Mouse (Mus musculus) heart, embryonic 12.5 days (tissue): ENCODE results near the gene Atp6v1c2. TPM values are rescaled to one million over a fixed set of nuclear protein-coding genes. Genes with fewer than 3 reads are reported as not detected.

Experiments
- ATAC-seq: fragments of 200-750 bp; cut with Nextera tagmentation; 2 replicates; pipeline ENCODE4 v1.8.0; 2017; ENCODE audit warnings: moderate TSS enrichment, moderate library complexity; ENCODE audit not compliant: insufficient number of reproducible peaks, low FRiP score
- H3K27ac ChIP-seq: fragments of 300-500 bp; sonication (generic); 2 replicates; pipeline ENCODE4 v1.5.1; 2016; ENCODE audit warnings: mild to moderate bottlenecking, moderate library complexity; ENCODE audit not compliant: poor library complexity, severe bottlenecking
- H3K27me3 ChIP-seq: fragments of 300-500 bp; sonication (generic); replicated peaks from 2 replicates; pipeline ENCODE4 v1.6.1; 2016; ENCODE audit warnings: mild to moderate bottlenecking, moderate library complexity
- H3K36me3 ChIP-seq: fragments of 300-500 bp; sonication (generic); 2 replicates; pipeline ENCODE4 v1.6.1; 2016; ENCODE audit warnings: mild to moderate bottlenecking, moderate library complexity
- H3K4me1 ChIP-seq: fragments of 300-500 bp; sonication (generic); replicated peaks from 2 replicates; pipeline ENCODE4 v1.6.1; 2016; ENCODE audit warnings: mild to moderate bottlenecking
- H3K4me2 ChIP-seq: fragments of 300-500 bp; sonication (generic); 2 replicates; pipeline ENCODE4 v1.6.1; 2016; ENCODE audit warnings: mild to moderate bottlenecking, moderate library complexity
- H3K4me3 ChIP-seq: fragments of 300-500 bp; sonication (generic); 2 replicates; pipeline ENCODE4 v1.5.1; 2016; ENCODE audit warnings: mild to moderate bottlenecking
- H3K9ac ChIP-seq: fragments of 300-500 bp; sonication (generic); 2 replicates; pipeline ENCODE4 v1.6.1; 2016; ENCODE audit warnings: mild to moderate bottlenecking, moderate library complexity
- H3K9me3 ChIP-seq: fragments of 300-500 bp; sonication (generic); replicated peaks from 2 replicates; pipeline ENCODE4 v1.6.1; 2016; ENCODE audit warnings: mild to moderate bottlenecking, moderate library complexity
- WGBS: fragments of 180-500 bp; shearing (Covaris S2); methylation state at CpG from one replicate; pipeline ENCODE4 v1.1.7; 2016; 5-methylcytosine and 5-hydroxymethylcytosine counted together
- polyA plus RNA-seq: library from polyadenylated mRNA; unstranded; fragments of >200 nt; fragmentation: Nextera tagmentation; extraction: Ambion mirVana; gene quantifications from 2 replicates; pipeline ENCODE4 v1.2.1, GENCODE M21; 2016

Gene Atp6v1c2
- 0.22 TPM in 2 replicates for polyA plus RNA-seq

- H3K27ac ChIP-seq = no peak within 1 kb of the TSS
- H3K9me3 ChIP-seq = no peaks in the 10 kb centered on the region
- H3K27me3 ChIP-seq = peaks cover 38% of the 10 kb centered on the region
- ATAC-seq = no peak
- peaks cover 6% of the 10 kb centered on the region; the same call in 1 of the 2 replicates for H3K4me1 ChIP-seq
- H3K4me2 ChIP-seq = no peak within 1 kb of the TSS
- WGBS = 68% methylated on average over 3 of the region's 3 CpGs
- H3K4me3 ChIP-seq = no peak within 1 kb of the TSS
- H3K9ac ChIP-seq = no peak within 1 kb of the TSS
- no peaks in the 10 kb centered on the region for H3K36me3 ChIP-seq
Measured at GRCm38 (mm10) chr12:17329259-17329658, at the start of gene Atp6v1c2. Gene Atp6v1c2 (minus strand): TSS chr12:17329359.

GRCm38 (mm10) chr12:17376521-17376920 lies 47.4 kb upstream of the Atp6v1c2 start:
- Histone ChIP-seq H3K27me3 (no peaks in the 10 kb centered on the region), H3K4me1 (no peaks in the 10 kb centered on the region), H3K9me3 (no peaks in the 10 kb centered on the region), H3K4me2 (no peak overlapping the region), H3K36me3 (peaks cover 77% of the 10 kb centered on the region), H3K27ac (no peak overlapping the region), H3K9ac (no peak overlapping the region), H3K4me3 (no peak overlapping the region)
- ATAC-seq = no peak
- 88% methylated on average over 6 of the region's 6 CpGs for WGBS

- no peaks in the 10 kb centered on the region for H3K4me1 ChIP-seq
- peaks cover 78% of the 10 kb centered on the region for H3K36me3 ChIP-seq
- WGBS = 87% methylated on average over 4 of the region's 4 CpGs
Measured at GRCm38 (mm10) chr12:17375243-17375642, 46.1 kb upstream of the Atp6v1c2 start.

GRCm38 (mm10) chr12:17373470-17373975 lies 44.4 kb upstream of the Atp6v1c2 start:
- Histone ChIP-seq H3K4me3 (no peak overlapping the region), H3K36me3 (peaks cover 78% of the 10 kb centered on the region), H3K27me3 (no peaks in the 10 kb centered on the region), H3K27ac (no peak overlapping the region), H3K9me3 (no peaks in the 10 kb centered on the region), H3K4me2 (no peak overlapping the region), H3K9ac (no peak overlapping the region), H3K4me1 (no peaks in the 10 kb centered on the region)
- ATAC-seq = no peak
- WGBS = 95% methylated on average over 5 of the region's 5 CpGs

More at GRCm38 (mm10) chr12:17375243-17375642, 46.1 kb upstream of the Atp6v1c2 start:
- no peak for ATAC-seq
- Histone ChIP-seq H3K27ac (no peak overlapping the region), H3K4me2 (no peak overlapping the region), H3K9ac (no peak overlapping the region), H3K9me3 (no peaks in the 10 kb centered on the region), H3K4me3 (no peak overlapping the region), H3K27me3 (no peaks in the 10 kb centered on the region)

GRCm38 (mm10) chr12:17372696-17373095 lies 43.5 kb upstream of the Atp6v1c2 start:
- H3K9me3 ChIP-seq = no peaks in the 10 kb centered on the region
- H3K4me3 ChIP-seq = no peak overlapping the region
- no peak overlapping the region for H3K27ac ChIP-seq
- H3K4me1 ChIP-seq = no peaks in the 10 kb centered on the region
- H3K27me3 ChIP-seq = no peaks in the 10 kb centered on the region
- H3K9ac ChIP-seq = no peak overlapping the region
- no peak for ATAC-seq
- no peak overlapping the region for H3K4me2 ChIP-seq
- 78% methylated on average over 3 of the region's 3 CpGs for WGBS
- peaks cover 79% of the 10 kb centered on the region for H3K36me3 ChIP-seq

- H3K27ac ChIP-seq = no peak overlapping the region
- H3K9ac ChIP-seq = no peak overlapping the region
- no peak overlapping the region for H3K4me2 ChIP-seq
- no peak for ATAC-seq
- H3K36me3 ChIP-seq = peaks cover 69% of the 10 kb centered on the region
- H3K4me3 ChIP-seq = no peak overlapping the region
- no peaks in the 10 kb centered on the region for H3K9me3 ChIP-seq
- WGBS = 84% methylated on average over 8 of the region's 8 CpGs
- H3K27me3 ChIP-seq = no peaks in the 10 kb centered on the region
- no peaks in the 10 kb centered on the region for H3K4me1 ChIP-seq
Measured at GRCm38 (mm10) chr12:17371589-17372235, 42.6 kb upstream of the Atp6v1c2 start.

GRCm38 (mm10) chr12:17369551-17370325 lies 40.6 kb upstream of the Atp6v1c2 start:
- Histone ChIP-seq H3K9me3 (no peaks in the 10 kb centered on the region), H3K4me3 (no peak overlapping the region), H3K4me2 (no peak overlapping the region), H3K9ac (no peak overlapping the region), H3K27ac (no peak overlapping the region), H3K4me1 (no peaks in the 10 kb centered on the region), H3K36me3 (peaks cover 60% of the 10 kb centered on the region), H3K27me3 (no peaks in the 10 kb centered on the region)
- WGBS = 90% methylated on average over 7 of the region's 7 CpGs
- ATAC-seq = no peak

GRCm38 (mm10) chr12:17369111-17369510 lies 40.0 kb upstream of the Atp6v1c2 start:
- Histone ChIP-seq H3K27ac (no peak overlapping the region), H3K36me3 (peaks cover 59% of the 10 kb centered on the region), H3K4me2 (no peak overlapping the region), H3K4me3 (no peak overlapping the region), H3K27me3 (no peaks in the 10 kb centered on the region), H3K9ac (no peak overlapping the region), H3K4me1 (no peaks in the 10 kb centered on the region), H3K9me3 (no peaks in the 10 kb centered on the region)
- 91% methylated on average over 3 of the region's 3 CpGs for WGBS
- ATAC-seq = no peak

- peak; percentile 72 for ATAC-seq
- Histone ChIP-seq H3K4me1 (no peaks in the 10 kb centered on the region), H3K27me3 (no peaks in the 10 kb centered on the region), H3K4me3 (no peak overlapping the region), H3K36me3 (peaks cover 62% of the 10 kb centered on the region), H3K9ac (no peak overlapping the region), H3K4me2 (no peak overlapping the region), H3K9me3 (0 out of 2 replicates have a peak, but pooled peaks cover 2% of the 10 kb centered on the region), H3K27ac (no peak overlapping the region)
- WGBS = 66% methylated on average over 5 of the region's 5 CpGs
Measured at GRCm38 (mm10) chr12:17366981-17367380, 37.8 kb upstream of the Atp6v1c2 start.

- H3K9ac ChIP-seq = no peak overlapping the region
- H3K4me2 ChIP-seq = no peak overlapping the region
- no peaks in the 10 kb centered on the region for H3K27me3 ChIP-seq
- 0 out of 2 replicates have a peak, but pooled peaks cover 2% of the 10 kb centered on the region for H3K9me3 ChIP-seq
- peaks cover 69% of the 10 kb centered on the region for H3K36me3 ChIP-seq
- ATAC-seq = no peak
- no peak overlapping the region for H3K4me3 ChIP-seq
- H3K4me1 ChIP-seq = no peaks in the 10 kb centered on the region
- H3K27ac ChIP-seq = no peak overlapping the region
- WGBS = 86% methylated on average over 5 of the region's 5 CpGs
Measured at GRCm38 (mm10) chr12:17362316-17362715, 33.2 kb upstream of the Atp6v1c2 start.

GRCm38 (mm10) chr12:17360650-17361049 lies 31.5 kb upstream of the Atp6v1c2 start:
- H3K4me3 ChIP-seq = no peak overlapping the region
- H3K36me3 ChIP-seq = peaks cover 76% of the 10 kb centered on the region
- H3K9me3 ChIP-seq = 0 out of 2 replicates have a peak, but pooled peaks cover 2% of the 10 kb centered on the region
- H3K9ac ChIP-seq = no peak overlapping the region
- no peak overlapping the region for H3K4me2 ChIP-seq
- H3K4me1 ChIP-seq = no peaks in the 10 kb centered on the region
- H3K27ac ChIP-seq = no peak overlapping the region
- no peaks in the 10 kb centered on the region for H3K27me3 ChIP-seq
- no peak for ATAC-seq
- 78% methylated on average over 4 of the region's 4 CpGs for WGBS
